Mouse (Mus musculus) thymus, postnatal 25 days (tissue): ENCODE results near the gene Rnase13.

Experiments
- DNase-seq: peaks from one replicate; pipeline ENCODE4 v3.0.0; 2022

Gene Rnase13

DNA sequence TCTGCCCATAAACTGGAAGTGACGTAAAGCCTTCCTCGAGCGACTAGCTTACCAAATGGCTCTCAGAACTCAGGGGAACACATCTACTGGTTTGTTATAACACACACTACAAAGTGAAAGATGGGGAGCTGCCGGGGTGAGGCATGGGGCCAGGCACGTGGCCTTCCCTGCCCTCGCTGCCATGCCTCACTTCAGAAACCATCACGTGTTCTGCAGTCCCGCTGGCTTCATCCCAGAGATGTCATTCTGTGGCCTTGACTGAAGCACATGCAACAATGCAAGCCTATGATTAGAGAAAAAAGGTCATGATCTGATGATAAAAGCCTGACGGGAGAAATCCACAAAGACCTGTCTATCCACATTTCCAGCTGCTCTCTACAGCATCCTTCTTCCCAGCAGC, 50.8 kb downstream of the Rnase13 start:
- DNase-seq = no peak
